Comparison of ENCODE assay signal across 15 mouse cellular contexts in genomic region chr7:64217428-64217827, GRCm38 (mm10).
DNase-seq lines count a peak whose midpoint lies in the region.
"Had no signal": no experiment of that assay in that cellular context is flagged by ENCODE, and none has a peak within 500 bp of the region (broad histone marks: within the 10 kb centered on the region; RNA-seq: fewer than 3 reads in every experiment).

No protein-coding gene starts in this region.

- DNase-seq in spleen, postnatal 36 days (ENCODE audit: low spot score in 2 of 2) = peak; percentile 10 to 19
- no peak for DNase-seq in spleen, adult 18-20 months
- peak; percentile 41 for DNase-seq in induced T-regulatory cell, adult 2 months (ENCODE audit: low read depth)
- DNase-seq in thymus, postnatal 0 days (ENCODE audit: low spot score) = peak; percentile 38
- DNase-seq in urinary bladder, adult 2 months (ENCODE audit: low spot score) = no peak
- no peak for DNase-seq in urinary bladder, postnatal 10 days (ENCODE audit: low spot score)
- no peak for DNase-seq in urinary bladder, postnatal 36 days (ENCODE audit: low spot score in 2 of 2)
- no peak for DNase-seq in layer of hippocampus, postnatal 10 days (ENCODE audit: low spot score in 2 of 2)
- DNase-seq: adrenal gland, postnatal 10 days; cerebellum, adult 2 months; cerebellum, postnatal 25 days; kidney, postnatal 36 days; layer of hippocampus, adult 9-11 months; left cerebral cortex, postnatal 4 days; lung, postnatal 36 days had no signal

Comparison
In these comparisons a context has a peak if more than half of its experiments do, and no peak if none do; other contexts are left out.
1. DNase-seq: peak in spleen, postnatal 36 days (2 of 2), induced T-regulatory cell, adult 2 months (single experiment) and thymus, postnatal 0 days (single experiment); none in spleen, adult 18-20 months (0 of 2), urinary bladder, adult 2 months (single experiment), urinary bladder, postnatal 10 days (single experiment), urinary bladder, postnatal 36 days (0 of 2) and layer of hippocampus, postnatal 10 days (0 of 2).